Mouse (Mus musculus): ENCODE data around the gene Phgr1.

Gene Phgr1

DNA sequence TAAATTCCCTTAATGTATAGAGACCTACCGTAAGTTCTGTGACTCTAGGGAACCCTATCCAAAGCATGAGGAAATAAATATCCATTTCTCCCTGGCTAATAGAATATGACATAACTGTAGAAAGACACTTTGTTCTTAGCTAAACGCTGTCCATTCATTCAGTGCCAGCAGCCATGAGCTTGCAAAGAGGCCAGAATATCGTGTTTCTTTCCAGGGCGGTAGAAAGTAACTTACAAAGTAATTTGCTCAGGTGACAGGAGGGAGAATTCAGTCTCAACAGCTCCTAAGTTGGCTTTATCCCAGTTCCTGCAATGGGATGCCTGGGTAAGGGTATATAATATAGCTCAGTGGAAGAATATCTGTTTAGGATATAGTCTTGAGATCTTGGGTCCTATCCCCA is 51.8 kb downstream of the Phgr1 start:
- no peak for DNase-seq (ENCODE audit: low spot score)
